Mouse (Mus musculus) stomach, postnatal 0 days (tissue): ENCODE measurements at regions not wholly inside any gene's neighbourhood (a gene's known extent, or its start where the extent isn't known, plus 50 kb on each side); places are given as distances from the start of the nearest gene placed in this dataset.

ENCODE experiments used
- CTCF ChIP-seq: IDR thresholded peaks from 2 replicates; pipeline ENCODE4 v1.5.1; 2016; ENCODE audit warnings: antibody characterized with exemption, low read depth, mild to moderate bottlenecking, moderate library complexity
- EP300 ChIP-seq: optimal IDR thresholded peaks from 2 replicates; pipeline ENCODE3; 2016; ENCODE audit warnings: antibody characterized with exemption

DNA sequence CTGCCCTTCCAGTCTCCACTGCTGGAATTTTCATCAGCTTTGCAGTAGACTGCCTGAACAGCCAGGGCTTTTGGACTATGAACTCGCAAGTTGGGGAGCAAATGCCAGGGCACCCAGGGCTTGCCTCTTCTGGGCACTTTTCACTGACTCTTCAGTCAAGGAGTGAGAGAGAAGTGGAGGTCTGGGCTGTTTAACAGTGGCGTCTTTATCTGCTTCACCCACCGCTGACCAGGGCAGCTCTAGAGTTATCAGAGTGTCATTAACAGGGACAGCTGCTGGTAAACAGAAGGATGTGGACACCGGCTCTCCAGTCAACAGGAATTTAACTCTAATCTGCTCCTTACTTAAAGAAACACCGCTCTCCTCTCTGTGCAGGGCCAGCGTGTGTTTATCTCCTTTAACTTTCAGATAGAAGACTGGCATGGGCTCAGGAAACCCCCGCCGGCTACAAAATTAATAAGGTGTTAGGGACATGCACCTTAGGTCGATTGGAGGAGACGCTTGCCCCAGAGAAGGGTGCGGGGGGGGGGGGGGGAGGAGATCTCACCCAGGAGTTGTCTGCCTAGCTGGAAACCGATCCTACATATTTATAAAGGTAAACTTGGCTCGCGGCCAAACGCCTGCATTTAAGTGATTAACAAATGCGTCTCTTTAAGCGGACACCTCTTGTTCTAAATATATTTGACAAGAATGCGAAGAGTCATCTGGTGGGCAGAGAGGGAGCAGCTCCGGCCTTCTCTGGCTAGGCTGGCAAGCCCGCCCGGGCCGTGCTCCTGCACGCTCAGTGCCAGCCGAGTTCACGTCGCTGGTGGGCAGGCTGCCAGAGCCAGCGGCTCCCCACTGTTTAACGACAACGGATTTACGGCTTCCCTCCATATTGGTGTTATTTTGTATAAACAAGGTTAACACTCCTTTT lies 258.4 kb upstream of the Nr2f2 start:
- TF ChIP-seq CTCF (no peak), EP300 (no peak)
